Mouse (Mus musculus): ENCODE results near the gene Rcbtb2. TPM values are rescaled to one million over a fixed set of nuclear protein-coding genes. Genes with fewer than 3 reads are reported as not detected.

The Rcbtb2 gene
- polyA plus RNA-seq (2014; fragmentation: Illumina TruSeq; extraction: RNeasy Lipid Tissue Mini Kit (QIAGEN cat#74804); ENCODE audit: low read depth, low replicate concordance) = 50.4 TPM

DNA sequence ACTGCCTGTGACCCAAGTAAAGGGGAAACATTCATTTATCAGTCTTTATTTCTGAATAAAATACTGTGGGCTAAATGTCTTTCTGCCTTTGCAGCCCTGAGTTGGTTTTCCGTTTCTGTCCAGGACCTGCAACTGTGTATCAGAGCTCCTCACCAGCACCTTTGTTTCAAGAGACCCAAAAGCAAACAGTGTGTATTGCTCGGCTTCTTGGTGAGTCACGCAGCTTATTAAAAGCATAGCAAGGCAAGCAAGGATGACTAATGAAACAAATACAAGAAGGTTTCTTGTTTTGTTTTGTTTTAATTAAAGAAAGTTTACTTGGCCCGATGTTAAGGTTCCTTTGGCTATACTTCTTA is at the start of gene Rcbtb2:
TSS of gene Rcbtb2 (plus strand) at position 115 of the 356 bp plus-strand sequence.

DNA sequence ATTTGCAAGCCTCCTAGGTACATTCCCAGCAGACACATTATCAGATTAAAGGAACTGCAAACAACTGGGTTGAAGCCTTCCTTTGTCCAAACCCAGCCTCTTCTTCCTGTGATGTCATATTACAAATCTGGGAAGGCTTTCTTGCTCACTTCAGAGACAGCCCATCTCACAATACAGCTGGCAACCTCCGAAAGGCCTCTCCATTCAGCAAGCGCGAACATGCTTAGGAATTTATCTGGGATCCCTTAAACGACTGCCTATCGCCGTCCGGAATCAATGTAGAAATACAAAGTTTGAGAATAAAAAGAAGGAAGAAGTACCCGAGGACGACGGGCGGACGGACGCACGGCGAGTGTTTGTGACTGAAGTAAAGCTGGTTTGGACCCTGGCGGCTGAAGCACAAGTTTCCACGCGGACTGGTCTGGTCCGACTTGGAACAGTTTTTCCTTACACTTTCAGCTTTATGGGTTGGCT is 115.0 kb downstream of the Rcbtb2 start, which contains the start of gene Lpar6:
TSS of gene Lpar6 (plus strand) at position 48 of the 474 bp plus-strand sequence.

Other genes with a start within 250 kb of the Rcbtb2 start
- 3.5 TPM for gene Cysltr2, start 73.9 kb upstream of the Rcbtb2 start, polyA plus RNA-seq (2014; fragmentation: Illumina TruSeq; extraction: RNeasy Lipid Tissue Mini Kit (QIAGEN cat#74804); ENCODE audit: low read depth, low replicate concordance)
- gene Lpar6, start 114.9 kb downstream of the Rcbtb2 start, polyA plus RNA-seq (2014; fragmentation: Illumina TruSeq; extraction: RNeasy Lipid Tissue Mini Kit (QIAGEN cat#74804); ENCODE audit: low read depth, low replicate concordance) = 12.2 TPM
- gene Rb1, start 202.8 kb downstream of the Rcbtb2 start, polyA plus RNA-seq (2014; fragmentation: Illumina TruSeq; extraction: RNeasy Lipid Tissue Mini Kit (QIAGEN cat#74804); ENCODE audit: low read depth, low replicate concordance) = 104 TPM